Mouse (Mus musculus): Measurements from ENCODE around the gene Plk5.
A peak's percentile ranks its signal among the peaks of the same experiment; 100 is the strongest.

- TF ChIP-seq CTCF (IDR thresholded peaks at IDR 0.05; ENCODE audit: extremely low read depth, insufficient read depth, insufficient read length, insufficient replicate concordance) (peak; percentile 1; the same call in 1 of the 2 replicates), POLR2A (IDR thresholded peaks at IDR 0.05; ENCODE audit: low read depth, low read length) (peak; percentile 8)
These were observed 42.5 kb downstream of the Plk5 start for GRCm38 (mm10) chr10:80398719-80399190.
